Mouse (Mus musculus) embryonic fibroblast, embryonic 13.5 days (primary cell): ENCODE results near the gene Stub1. TPM values are rescaled to one million over a fixed set of nuclear protein-coding genes. Genes with fewer than 3 reads are reported as not detected.
A peak's percentile ranks its signal among the peaks of the same experiment; 100 is the strongest.

Experiments
- H3K27ac ChIP-seq: 2 replicates; pipeline ENCODE4 v1.5.1; 2012; ENCODE audit warnings: low read length, control low read depth, inconsistent platforms; ENCODE audit not compliant: insufficient read depth
- H3K4me1 ChIP-seq: 2 replicates; pipeline ENCODE4 v1.6.1; 2011; ENCODE audit warnings: low read length; ENCODE audit not compliant: control insufficient read depth, insufficient read depth
- H3K4me3 ChIP-seq: 2 replicates; pipeline ENCODE4 v1.5.1; 2011; ENCODE audit warnings: mild to moderate bottlenecking, control low read depth, low read length; ENCODE audit not compliant: insufficient read depth
- CTCF ChIP-seq: IDR thresholded peaks from 2 replicates; pipeline ENCODE4 v1.5.1; 2011; ENCODE audit warnings: mild to moderate bottlenecking, control low read depth, low read length, moderate library complexity, borderline replicate concordance; ENCODE audit not compliant: insufficient read depth
- POLR2A ChIP-seq: IDR thresholded peaks from 2 replicates; pipeline ENCODE4 v1.6.1; 2011; ENCODE audit warnings: low read depth, mild to moderate bottlenecking, control low read depth, low read length, moderate library complexity
- polyA plus RNA-seq: library from polyadenylated mRNA; stranded (reverse); fragments of >200 nt; gene quantifications from 2 replicates; pipeline ENCODE4 v1.2.4, GENCODE M21; 2011; ENCODE audit warnings: low read depth; ENCODE audit not compliant: missing spikeins, insufficient read length

Gene Stub1
- polyA plus RNA-seq, 1 experiment = 118 TPM

GRCm38 (mm10) chr17:25794998-25795397, 38.2 kb downstream of the Stub1 start:
- Histone ChIP-seq H3K4me1 (peaks cover 7% of the 10 kb centered on the region; the same call in 1 of the 2 replicates), H3K4me3 (no peak overlapping the region), H3K27ac (no peak overlapping the region)

GRCm38 (mm10) chr17:25794197-25794596, 39.0 kb downstream of the Stub1 start:
- Histone ChIP-seq H3K4me3 (no peak overlapping the region), H3K27ac (no peak overlapping the region), H3K4me1 (peaks cover 7% of the 10 kb centered on the region; the same call in 1 of the 2 replicates)
- TF ChIP-seq CTCF (no peak), POLR2A (no peak)

More at GRCm38 (mm10) chr17:25794998-25795397, 38.2 kb downstream of the Stub1 start:
- no peak for TF ChIP-seq POLR2A
- TF ChIP-seq CTCF = no peak

GRCm38 (mm10) chr17:25792615-25793014, 40.6 kb downstream of the Stub1 start, which contains the start of gene Fam173a:
Gene Fam173a, minus strand, starts transcription at chr17:25792901.
- TF ChIP-seq CTCF (no peak), POLR2A (no peak)
- peaks cover 7% of the 10 kb centered on the region; the same call in 1 of the 2 replicates for H3K4me1 ChIP-seq
- peak within 1 kb of the TSS; percentile 86 for H3K27ac ChIP-seq
- peak within 1 kb of the TSS; percentile 55 for H3K4me3 ChIP-seq

GRCm38 (mm10) chr17:25791843-25792527, 41.2 kb downstream of the Stub1 start:
- Histone ChIP-seq H3K4me3 (peak overlapping the region; percentile 55), H3K4me1 (peaks cover 7% of the 10 kb centered on the region; the same call in 1 of the 2 replicates), H3K27ac (peak overlapping the region; percentile 86)
- peak; percentile 92 for TF ChIP-seq POLR2A
- TF ChIP-seq CTCF = no peak

GRCm38 (mm10) chr17:25791320-25791842, 41.8 kb downstream of the Stub1 start:
- Histone ChIP-seq H3K4me1 (peaks cover 7% of the 10 kb centered on the region; the same call in 1 of the 2 replicates), H3K4me3 (peak overlapping the region; percentile 55), H3K27ac (no peak overlapping the region)
- TF ChIP-seq POLR2A = 0 out of 2 replicates have a peak, but pooled peaks have one; percentile 5
- TF ChIP-seq CTCF = no peak

- no peak overlapping the region for H3K27ac ChIP-seq
- H3K4me1 ChIP-seq = no peaks in the 10 kb centered on the region
- TF ChIP-seq CTCF = no peak
- TF ChIP-seq POLR2A = 0 out of 2 replicates have a peak, but pooled peaks have one; percentile 1
- H3K4me3 ChIP-seq = no peak overlapping the region
Observed at GRCm38 (mm10) chr17:25786781-25787504, 46.3 kb downstream of the Stub1 start.

- H3K4me1 ChIP-seq = no peaks in the 10 kb centered on the region
- peak within 1 kb of the TSS; percentile 68; the same call in 1 of the 2 replicates for H3K27ac ChIP-seq
- peak within 1 kb of the TSS; percentile 73 for H3K4me3 ChIP-seq
- TF ChIP-seq POLR2A = no peak; the same call in 1 of the 2 replicates
- TF ChIP-seq CTCF = no peak
Observed at GRCm38 (mm10) chr17:25786280-25786679, 46.9 kb downstream of the Stub1 start, which contains the start of gene Ccdc78. Gene Ccdc78, plus strand, starts transcription at chr17:25786580.

GRCm38 (mm10) chr17:25785281-25785745, 47.9 kb downstream of the Stub1 start, which contains the start of gene Haghl:
Gene Haghl, minus strand, starts transcription at chr17:25785673.
- no peak for TF ChIP-seq CTCF
- peak; percentile 93 for TF ChIP-seq POLR2A
- Histone ChIP-seq H3K4me3 (peak within 1 kb of the TSS; percentile 73), H3K27ac (peak within 1 kb of the TSS; percentile 68), H3K4me1 (no peaks in the 10 kb centered on the region)

- Histone ChIP-seq H3K4me1 (no peaks in the 10 kb centered on the region), H3K27ac (no peak overlapping the region), H3K4me3 (0 out of 2 replicates have a peak overlapping the region, but pooled peaks have one; percentile 73)
- TF ChIP-seq POLR2A = no peak
- TF ChIP-seq CTCF = no peak
Observed at GRCm38 (mm10) chr17:25783861-25784574, 49.2 kb downstream of the Stub1 start.
